Mouse (Mus musculus): Measurements from ENCODE around the gene March8. TPM values are rescaled to one million over a fixed set of nuclear protein-coding genes. Genes with fewer than 3 reads are reported as not detected.

March8 gene
- polyA plus RNA-seq, 1 experiment from 2014 or later: 35.7 TPM

DNA sequence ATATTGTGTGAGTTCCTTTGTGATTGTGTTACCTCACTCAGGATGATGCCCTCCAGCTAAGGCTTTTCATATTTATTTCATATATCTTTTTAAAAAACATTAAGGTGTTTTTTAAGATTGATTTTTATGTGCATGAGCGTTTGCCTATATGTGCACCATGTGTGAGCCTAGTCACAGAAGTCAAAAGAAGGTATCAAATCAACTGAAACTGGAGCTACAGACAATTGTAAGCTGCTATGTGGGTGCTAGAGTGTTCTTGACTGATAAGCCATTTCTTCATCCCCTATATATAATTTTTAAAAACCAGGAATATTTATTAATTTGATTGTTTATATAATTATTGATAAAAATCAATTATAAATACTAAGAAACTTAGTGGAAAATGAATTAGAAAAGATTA lies 50.2 kb downstream of the March8 start:
- H3K9ac ChIP-seq: no peak overlapping the region
- no peaks in the 10 kb centered on the region for H3K27me3 ChIP-seq (replicated peaks)
- no peak overlapping the region for H3K27ac ChIP-seq (ENCODE audit: poor library complexity, severe bottlenecking)
- no peaks in the 10 kb centered on the region for H3K9me3 ChIP-seq (replicated peaks)
- H3K36me3 ChIP-seq: no peaks in the 10 kb centered on the region
- WGBS: 97% methylated on average over 1 of the region's 1 CpGs
- peaks cover 18% of the 10 kb centered on the region for H3K4me1 ChIP-seq (replicated peaks)
- no peak for ATAC-seq (ENCODE audit: insufficient number of reproducible peaks, low FRiP score)
- H3K4me3 ChIP-seq: no peak overlapping the region
- H3K4me2 ChIP-seq: no peak overlapping the region

DNA sequence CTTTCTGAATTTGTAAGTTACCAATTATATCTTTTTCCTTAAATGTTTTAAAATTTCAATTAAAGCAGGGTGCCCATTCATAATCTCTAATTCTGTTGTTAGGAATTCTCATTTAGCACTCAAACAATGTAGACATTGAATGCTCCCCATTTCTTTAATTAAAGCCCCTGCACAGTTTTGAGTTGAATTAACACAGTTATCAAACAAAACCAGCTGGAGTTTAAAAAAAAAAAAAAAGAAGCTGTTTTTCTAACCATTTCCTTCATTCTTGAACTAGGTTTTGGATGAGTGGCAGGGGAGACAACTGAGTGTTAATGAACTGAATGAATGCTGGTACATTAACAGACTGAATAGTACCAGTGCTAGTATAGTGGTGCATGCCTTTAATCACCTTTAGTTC lies 51.7 kb downstream of the March8 start:
- H3K27ac ChIP-seq (ENCODE audit: poor library complexity, severe bottlenecking): no peak overlapping the region
- peaks cover 12% of the 10 kb centered on the region for H3K4me1 ChIP-seq (replicated peaks)
- no peaks in the 10 kb centered on the region for H3K9me3 ChIP-seq (replicated peaks)
- no peak overlapping the region for H3K4me3 ChIP-seq
- no peak overlapping the region for H3K9ac ChIP-seq
- ATAC-seq (ENCODE audit: insufficient number of reproducible peaks, low FRiP score): no peak
- H3K36me3 ChIP-seq: no peaks in the 10 kb centered on the region
- no peak overlapping the region for H3K4me2 ChIP-seq
- H3K27me3 ChIP-seq (replicated peaks): no peaks in the 10 kb centered on the region

- H3K36me3 ChIP-seq: no peaks in the 10 kb centered on the region
- no peak for ATAC-seq (ENCODE audit: insufficient number of reproducible peaks, low FRiP score)
- no peak overlapping the region for H3K27ac ChIP-seq (ENCODE audit: poor library complexity, severe bottlenecking)
Observed at GRCm38 (mm10) chr6:116394916-116395648, 57.3 kb downstream of the March8 start.

DNA sequence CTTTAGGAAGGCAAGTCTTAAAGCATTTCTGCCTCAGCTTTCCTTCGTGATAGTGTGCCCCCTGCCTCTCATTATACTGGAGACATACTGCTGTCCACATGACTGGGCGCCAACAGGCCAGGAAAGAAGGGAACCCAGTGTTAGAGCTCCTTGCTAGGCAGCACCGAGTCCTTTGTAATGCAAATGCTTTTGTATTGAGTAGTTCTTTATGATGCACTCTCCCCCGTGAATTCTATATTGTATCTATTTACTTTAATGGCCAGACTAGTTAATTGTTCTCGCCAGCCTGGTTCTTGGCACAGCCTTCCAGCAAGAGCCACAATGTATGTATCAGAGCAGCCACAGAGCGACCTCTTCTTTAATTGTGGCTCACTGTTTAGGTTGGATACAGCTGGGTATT lies 59.8 kb downstream of the March8 start:
- Histone ChIP-seq H3K4me2 (no peak overlapping the region), H3K4me1 (replicated peaks) (0 out of 2 replicates have a peak, but pooled peaks cover 9% of the 10 kb centered on the region), H3K36me3 (peaks cover 10% of the 10 kb centered on the region), H3K9ac (no peak overlapping the region), H3K9me3 (replicated peaks) (no peaks in the 10 kb centered on the region), H3K27me3 (replicated peaks) (no peaks in the 10 kb centered on the region), H3K27ac (ENCODE audit: poor library complexity, severe bottlenecking) (no peak overlapping the region), H3K4me3 (no peak overlapping the region)
- WGBS: 82% methylated on average over 6 of the region's 6 CpGs
- ATAC-seq (ENCODE audit: insufficient number of reproducible peaks, low FRiP score): no peak

More at GRCm38 (mm10) chr6:116394916-116395648, 57.3 kb downstream of the March8 start:
- H3K4me1 ChIP-seq (replicated peaks): 0 out of 2 replicates have a peak, but pooled peaks cover 9% of the 10 kb centered on the region
- H3K27me3 ChIP-seq (replicated peaks): no peaks in the 10 kb centered on the region
- no peak overlapping the region for H3K4me3 ChIP-seq
- 87% methylated on average over 2 of the region's 2 CpGs for WGBS
- H3K9ac ChIP-seq: no peak overlapping the region
- H3K4me2 ChIP-seq: no peak overlapping the region
- no peaks in the 10 kb centered on the region for H3K9me3 ChIP-seq (replicated peaks)

DNA sequence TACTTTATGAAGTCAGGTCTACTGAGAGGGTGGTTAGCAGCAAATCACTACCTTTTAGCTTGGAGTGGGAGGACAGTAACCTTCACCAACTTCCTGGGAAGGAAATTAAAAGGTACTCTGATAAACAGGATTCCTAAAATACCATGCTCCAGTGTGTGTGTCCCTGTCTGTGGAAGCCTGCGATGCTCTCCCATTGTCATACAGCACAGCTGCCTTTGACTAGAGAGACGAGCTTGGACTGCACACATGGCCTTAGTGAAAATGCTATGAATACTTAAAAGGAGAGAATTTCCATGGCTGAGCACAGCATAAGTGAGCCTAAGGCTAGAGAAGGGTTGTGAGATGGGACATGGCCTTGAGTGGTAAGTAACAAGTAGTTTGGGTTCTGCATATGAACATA lies 60.3 kb downstream of the March8 start:
- H3K4me2 ChIP-seq: no peak overlapping the region
- 0 out of 2 replicates have a peak, but pooled peaks cover 9% of the 10 kb centered on the region for H3K4me1 ChIP-seq (replicated peaks)
- H3K4me3 ChIP-seq: no peak overlapping the region
- ATAC-seq (ENCODE audit: insufficient number of reproducible peaks, low FRiP score): no peak
- no peaks in the 10 kb centered on the region for H3K27me3 ChIP-seq (replicated peaks)
- peaks cover 10% of the 10 kb centered on the region for H3K36me3 ChIP-seq
- H3K27ac ChIP-seq (ENCODE audit: poor library complexity, severe bottlenecking): no peak overlapping the region
- WGBS: 54% methylated on average over 2 of the region's 2 CpGs
- H3K9me3 ChIP-seq (replicated peaks): no peaks in the 10 kb centered on the region
- no peak overlapping the region for H3K9ac ChIP-seq

- Histone ChIP-seq H3K9ac (no peak overlapping the region), H3K4me2 (no peak overlapping the region), H3K4me1 (replicated peaks) (0 out of 2 replicates have a peak, but pooled peaks cover 7% of the 10 kb centered on the region), H3K9me3 (replicated peaks) (no peaks in the 10 kb centered on the region), H3K36me3 (peaks cover 23% of the 10 kb centered on the region), H3K4me3 (no peak overlapping the region), H3K27ac (ENCODE audit: poor library complexity, severe bottlenecking) (no peak overlapping the region), H3K27me3 (replicated peaks) (no peaks in the 10 kb centered on the region)
- ATAC-seq (ENCODE audit: insufficient number of reproducible peaks, low FRiP score): no peak
- WGBS: 91% methylated on average over 12 of the region's 12 CpGs
Observed at GRCm38 (mm10) chr6:116401746-116402423, 64.1 kb downstream of the March8 start.

DNA sequence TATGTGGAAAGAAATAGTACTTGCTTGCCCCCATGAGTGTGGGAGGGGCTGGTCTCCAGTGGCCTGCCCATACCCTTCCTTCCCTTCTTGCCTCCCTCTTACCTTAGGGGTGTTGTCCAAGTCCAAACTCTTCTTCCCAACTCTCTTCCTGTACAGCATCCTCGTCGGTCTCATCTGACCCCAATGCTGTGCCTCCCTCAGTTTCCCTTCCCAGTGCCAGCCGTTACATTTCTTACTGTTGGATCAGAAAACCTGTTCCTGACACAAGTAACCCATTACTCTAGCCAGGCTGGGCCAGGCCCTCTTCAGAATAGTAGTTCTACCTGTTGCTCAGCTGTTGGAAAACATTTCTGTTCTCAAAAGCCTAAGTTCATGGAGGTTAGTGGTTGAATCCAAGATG lies 64.6 kb downstream of the March8 start:
- no peak for ATAC-seq (ENCODE audit: insufficient number of reproducible peaks, low FRiP score)
- H3K36me3 ChIP-seq: peaks cover 27% of the 10 kb centered on the region
- no peaks in the 10 kb centered on the region for H3K27me3 ChIP-seq (replicated peaks)
- no peak overlapping the region for H3K27ac ChIP-seq (ENCODE audit: poor library complexity, severe bottlenecking)
- 92% methylated on average over 3 of the region's 3 CpGs for WGBS
- no peaks in the 10 kb centered on the region for H3K9me3 ChIP-seq (replicated peaks)
- no peak overlapping the region for H3K9ac ChIP-seq
- H3K4me1 ChIP-seq (replicated peaks): 0 out of 2 replicates have a peak, but pooled peaks cover 5% of the 10 kb centered on the region
- no peak overlapping the region for H3K4me3 ChIP-seq
- H3K4me2 ChIP-seq: no peak overlapping the region

DNA sequence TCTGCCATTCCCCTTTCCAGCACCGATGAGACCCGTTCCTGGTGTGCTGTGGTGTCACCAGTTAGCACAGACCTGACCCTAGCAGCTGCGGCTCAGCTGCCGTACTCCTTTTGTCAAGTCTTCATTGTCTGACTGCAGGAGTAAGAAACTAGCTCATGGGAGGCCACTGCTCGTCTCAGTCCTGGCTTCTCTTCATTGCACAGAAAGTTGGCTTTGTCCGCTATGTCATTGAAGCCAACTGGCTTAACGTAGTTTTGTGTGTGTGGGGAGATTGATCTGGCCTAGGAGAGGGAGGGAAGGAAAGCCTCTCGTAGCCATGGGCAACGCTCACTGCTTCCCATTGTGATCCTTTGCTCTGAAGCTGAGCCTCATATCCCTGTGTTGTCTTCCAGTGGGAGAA lies 67.4 kb downstream of the March8 start:
- H3K4me3 ChIP-seq: no peak overlapping the region
- H3K27ac ChIP-seq (ENCODE audit: poor library complexity, severe bottlenecking): no peak overlapping the region
- 90% methylated on average over 9 of the region's 9 CpGs for WGBS
- H3K36me3 ChIP-seq: peaks cover 41% of the 10 kb centered on the region
- no peak for ATAC-seq (ENCODE audit: insufficient number of reproducible peaks, low FRiP score)
- no peaks in the 10 kb centered on the region for H3K4me1 ChIP-seq (replicated peaks)
- no peak overlapping the region for H3K4me2 ChIP-seq
- no peaks in the 10 kb centered on the region for H3K9me3 ChIP-seq (replicated peaks)
- no peak overlapping the region for H3K9ac ChIP-seq
- H3K27me3 ChIP-seq (replicated peaks): no peaks in the 10 kb centered on the region

DNA sequence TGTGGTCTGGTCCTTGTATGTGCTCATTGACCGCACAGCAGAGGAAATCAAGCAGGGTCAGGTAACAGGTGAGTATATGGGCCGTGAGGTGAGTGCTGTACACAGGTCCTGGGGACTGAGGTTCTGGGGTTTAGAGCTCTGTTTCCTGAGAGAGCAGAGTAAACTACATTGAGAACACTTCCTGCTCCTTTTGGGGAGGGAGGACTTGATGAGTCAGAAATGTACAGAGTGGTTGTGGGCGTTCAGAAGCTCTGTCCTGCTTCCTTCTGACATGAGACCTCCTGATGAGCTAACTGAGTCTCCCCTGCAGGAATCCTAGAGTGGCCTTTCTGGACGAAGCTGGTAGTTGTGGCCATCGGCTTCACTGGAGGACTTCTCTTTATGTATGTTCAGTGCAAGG lies 67.9 kb downstream of the March8 start:
- no peak for ATAC-seq (ENCODE audit: insufficient number of reproducible peaks, low FRiP score)
- no peak overlapping the region for H3K4me2 ChIP-seq
- no peaks in the 10 kb centered on the region for H3K4me1 ChIP-seq (replicated peaks)
- H3K9ac ChIP-seq: no peak overlapping the region
- H3K9me3 ChIP-seq (replicated peaks): no peaks in the 10 kb centered on the region
- 84% methylated on average over 5 of the region's 5 CpGs for whole genome bisulfite sequencing
- no peaks in the 10 kb centered on the region for H3K27me3 ChIP-seq (replicated peaks)
- H3K4me3 ChIP-seq: no peak overlapping the region
- no peak overlapping the region for H3K27ac ChIP-seq (ENCODE audit: poor library complexity, severe bottlenecking)
- peaks cover 46% of the 10 kb centered on the region for H3K36me3 ChIP-seq

DNA sequence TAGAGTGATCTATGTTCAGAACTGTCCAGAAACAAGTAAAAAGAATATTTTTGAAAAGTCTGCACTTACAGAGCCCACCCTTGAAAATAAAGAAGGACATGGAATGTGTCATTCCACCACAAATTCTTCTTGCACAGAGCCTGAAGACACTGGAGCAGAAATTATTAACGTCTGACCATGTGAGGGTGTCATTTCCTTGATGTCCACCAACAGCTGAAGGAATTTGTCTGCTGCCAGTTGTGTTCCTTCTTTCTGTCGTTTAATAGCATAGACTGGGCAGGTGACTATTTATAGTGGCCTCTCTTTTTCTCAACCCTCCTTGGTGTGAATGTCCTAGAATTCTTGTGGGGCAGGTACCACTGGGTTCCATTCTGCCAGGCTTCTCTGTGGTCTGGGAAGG lies 68.3 kb downstream of the March8 start:
- no peak for ATAC-seq (ENCODE audit: insufficient number of reproducible peaks, low FRiP score)
- Histone ChIP-seq H3K36me3 (peaks cover 50% of the 10 kb centered on the region), H3K4me2 (no peak overlapping the region), H3K4me3 (no peak overlapping the region), H3K4me1 (replicated peaks) (no peaks in the 10 kb centered on the region), H3K27ac (ENCODE audit: poor library complexity, severe bottlenecking) (no peak overlapping the region), H3K9ac (no peak overlapping the region), H3K27me3 (replicated peaks) (no peaks in the 10 kb centered on the region), H3K9me3 (replicated peaks) (no peaks in the 10 kb centered on the region)
- WGBS: 67% methylated on average over 2 of the region's 2 CpGs

GRCm38 (mm10) chr6:116406680-116407079 lies 68.9 kb downstream of the March8 start:
- ATAC-seq (ENCODE audit: insufficient number of reproducible peaks, low FRiP score): no peak
- peaks cover 47% of the 10 kb centered on the region for H3K36me3 ChIP-seq
- WGBS: 76% methylated on average over 5 of the region's 5 CpGs
- H3K4me1 ChIP-seq (replicated peaks): no peaks in the 10 kb centered on the region
- H3K4me2 ChIP-seq: no peak overlapping the region
- H3K9me3 ChIP-seq (replicated peaks): no peaks in the 10 kb centered on the region
- H3K27me3 ChIP-seq (replicated peaks): no peaks in the 10 kb centered on the region
- no peak overlapping the region for H3K9ac ChIP-seq
- no peak overlapping the region for H3K4me3 ChIP-seq
- no peak overlapping the region for H3K27ac ChIP-seq (ENCODE audit: poor library complexity, severe bottlenecking)
